Mouse (Mus musculus): ENCODE data around the gene Pmepa1. TPM values are rescaled to one million over a fixed set of nuclear protein-coding genes. Genes with fewer than 3 reads are reported as not detected.
A peak's percentile ranks its signal among the peaks of the same experiment; 100 is the strongest.

Gene Pmepa1
- total RNA-seq, 2 experiments from 2014 or later: 83.1 to 111 TPM

DNA sequence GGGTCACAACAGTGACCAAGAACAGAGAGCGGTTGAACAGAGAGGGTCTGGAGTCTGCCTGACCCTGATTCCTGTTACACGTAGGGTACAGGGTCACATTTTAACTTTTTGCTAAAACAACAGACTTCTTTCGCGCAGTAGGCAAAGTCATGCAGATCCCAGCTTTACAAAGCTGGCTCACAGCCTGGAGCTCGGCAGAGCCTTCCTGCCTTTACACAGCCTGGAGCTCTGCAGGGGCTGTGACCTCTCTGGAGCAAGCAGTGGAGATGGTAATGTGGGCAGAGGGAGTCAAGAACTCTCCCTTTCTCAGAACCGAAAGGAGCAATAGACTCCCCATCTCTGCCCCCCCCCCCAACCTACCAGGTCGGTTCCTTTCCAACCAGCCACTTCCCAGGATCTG is 51.5 kb downstream of the Pmepa1 start:
- no peak for DNase-seq

- no peak for DNase-seq
These were observed 52.2 kb downstream of the Pmepa1 start for GRCm38 (mm10) chr2:173224097-173224496.

DNA sequence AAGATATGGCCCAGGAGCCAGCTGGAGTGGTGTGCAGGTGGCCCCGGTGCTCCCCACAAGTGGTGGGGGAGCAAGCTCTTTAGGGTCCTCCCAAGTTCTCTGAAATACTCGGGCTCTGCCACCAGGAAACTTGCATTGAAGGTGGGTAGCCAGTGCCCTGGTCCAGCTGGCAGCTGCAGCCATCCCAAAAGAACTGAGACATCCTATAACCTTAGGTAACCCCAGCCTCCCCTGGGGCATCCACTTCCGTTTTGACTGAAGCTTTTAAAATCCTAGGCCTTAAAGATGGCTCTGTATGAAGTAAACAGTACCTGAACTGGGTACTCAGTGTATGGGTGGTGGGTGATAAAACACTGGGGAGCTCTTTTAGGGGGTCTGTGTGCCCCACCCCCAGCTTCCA is 52.8 kb downstream of the Pmepa1 start:
- no peak for DNase-seq

- no peak for DNase-seq
These were observed 55.6 kb downstream of the Pmepa1 start for GRCm38 (mm10) chr2:173220754-173221153.

DNA sequence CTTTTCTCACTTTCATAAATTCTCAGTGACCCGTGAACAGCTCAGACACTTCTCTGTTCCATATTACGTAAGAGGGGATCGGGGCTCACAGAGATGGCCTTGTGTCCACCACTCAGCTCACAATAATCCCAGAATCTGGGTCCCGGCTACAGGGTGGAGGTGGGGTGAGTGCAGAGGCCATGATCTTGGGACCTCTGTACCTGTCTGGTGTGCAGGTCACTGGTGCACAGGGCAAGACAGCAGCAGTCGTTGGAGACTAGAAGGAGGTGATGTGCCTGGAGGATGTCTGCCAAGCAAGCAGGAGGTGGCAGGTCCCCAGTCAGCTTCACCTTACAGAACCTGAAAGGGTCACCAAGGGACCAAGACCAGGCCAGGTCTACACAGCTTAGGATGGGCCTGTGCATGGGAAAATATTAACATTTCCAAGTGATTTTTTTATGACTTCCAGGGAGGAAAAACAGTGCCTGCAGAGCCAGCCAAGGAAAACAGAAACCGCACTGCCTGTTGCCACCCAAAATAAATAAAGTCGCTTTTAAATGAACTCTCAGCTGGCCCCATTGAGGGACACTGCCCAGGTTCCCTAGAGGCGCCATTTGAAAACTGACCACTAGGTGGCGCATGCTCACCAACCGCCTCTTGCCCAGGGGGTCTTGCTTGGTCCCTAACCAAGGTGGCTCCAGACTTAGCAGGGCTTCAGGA is 56.9 kb downstream of the Pmepa1 start:
- peak; percentile 58 for DNase-seq

- DNase-seq: no peak
These were observed 57.8 kb downstream of the Pmepa1 start, which contains the start of gene Zbp1 for GRCm38 (mm10) chr2:173218416-173219141. Gene Zbp1 (minus strand): TSS chr2:173218923.

DNA sequence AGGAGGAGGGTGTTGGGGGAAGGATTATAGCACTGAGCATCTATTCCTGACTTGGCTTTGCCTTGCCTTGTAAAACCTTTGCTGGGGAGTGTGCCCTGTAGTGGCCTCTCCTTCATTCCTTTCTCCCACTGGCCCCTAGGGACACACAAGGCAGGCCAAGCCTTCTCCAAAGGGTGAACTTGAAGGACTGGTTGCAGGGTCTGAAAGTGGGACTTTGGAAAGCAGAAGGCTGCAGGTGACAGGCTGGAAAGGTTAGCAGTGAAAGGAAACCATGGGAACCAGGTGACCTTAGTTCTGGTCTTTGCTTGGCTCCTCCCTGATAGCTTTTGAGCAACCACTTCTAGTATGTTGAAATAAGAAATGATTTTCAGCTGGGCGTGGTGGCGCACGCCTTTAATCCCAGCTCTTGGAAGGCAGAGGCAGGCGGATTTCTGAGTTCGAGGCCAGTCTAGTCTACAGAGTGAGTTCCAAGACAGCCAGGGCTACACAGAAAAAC is 58.5 kb downstream of the Pmepa1 start:
- no peak for DNase-seq

DNA sequence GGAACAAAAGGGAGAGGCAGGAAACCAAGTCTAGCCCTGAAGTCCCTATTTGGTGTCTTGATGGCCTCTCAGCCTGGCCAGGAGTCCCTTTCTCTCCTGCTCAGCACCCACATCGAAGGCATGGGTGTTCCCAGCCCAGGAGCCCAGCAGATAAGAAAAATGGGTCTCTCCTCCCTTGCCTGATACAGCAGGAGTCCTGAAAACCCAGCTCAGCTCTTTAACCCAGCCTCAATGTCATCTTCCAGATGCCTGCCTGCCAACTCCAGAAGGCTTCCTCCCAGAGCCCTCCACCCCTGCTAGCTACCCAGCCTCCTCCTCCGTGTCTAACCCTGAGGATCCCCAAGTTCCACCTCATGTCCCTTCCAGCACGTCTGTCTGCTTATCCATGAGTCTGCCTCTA is 59.1 kb downstream of the Pmepa1 start:
- no peak for DNase-seq

DNA sequence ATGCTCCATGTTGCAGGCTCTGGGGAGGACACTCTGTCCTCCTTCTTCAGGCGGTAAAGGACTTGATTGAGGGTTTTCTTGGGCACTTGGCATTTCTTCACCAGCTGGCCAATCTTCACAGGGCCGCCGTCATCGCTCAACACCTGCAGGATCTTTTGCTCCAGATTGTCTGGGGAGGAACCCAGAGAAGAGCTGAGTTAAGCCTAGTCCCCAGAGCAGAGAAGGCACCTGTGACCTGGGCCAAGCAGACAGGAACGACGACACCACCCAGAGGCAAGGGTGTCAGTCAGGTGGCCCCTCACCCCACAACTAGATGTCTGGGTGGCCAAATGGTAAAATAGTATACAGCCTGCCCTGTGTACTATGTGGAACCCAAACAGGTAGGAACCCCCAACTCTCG is 59.5 kb downstream of the Pmepa1 start:
- DNase-seq: no peak

DNA sequence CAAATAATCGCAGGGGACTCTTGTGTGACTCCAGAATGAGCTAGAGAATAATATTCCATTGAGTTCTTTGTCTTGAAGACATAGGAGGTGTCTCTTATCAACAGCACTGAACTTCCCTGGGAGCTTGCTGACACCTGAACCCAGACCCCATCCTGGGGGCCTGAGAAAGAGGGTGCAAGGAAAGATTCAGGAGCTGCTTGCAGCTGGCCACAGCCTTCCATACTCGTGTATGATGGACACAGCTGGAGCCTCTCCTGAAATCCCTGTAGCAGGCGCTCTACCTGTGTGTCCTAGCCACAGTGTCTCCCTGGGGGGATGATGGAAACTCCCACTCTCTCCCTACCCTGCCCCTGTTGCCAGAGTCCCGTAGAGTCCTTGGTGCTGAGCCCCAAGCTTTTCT is 64.1 kb downstream of the Pmepa1 start:
- no peak for DNase-seq

- no peak for DNase-seq
These were observed 67.1 kb downstream of the Pmepa1 start for GRCm38 (mm10) chr2:173209091-173209815.

- no peak for DNase-seq
These were observed 69.3 kb downstream of the Pmepa1 start for GRCm38 (mm10) chr2:173207051-173207450.

DNA sequence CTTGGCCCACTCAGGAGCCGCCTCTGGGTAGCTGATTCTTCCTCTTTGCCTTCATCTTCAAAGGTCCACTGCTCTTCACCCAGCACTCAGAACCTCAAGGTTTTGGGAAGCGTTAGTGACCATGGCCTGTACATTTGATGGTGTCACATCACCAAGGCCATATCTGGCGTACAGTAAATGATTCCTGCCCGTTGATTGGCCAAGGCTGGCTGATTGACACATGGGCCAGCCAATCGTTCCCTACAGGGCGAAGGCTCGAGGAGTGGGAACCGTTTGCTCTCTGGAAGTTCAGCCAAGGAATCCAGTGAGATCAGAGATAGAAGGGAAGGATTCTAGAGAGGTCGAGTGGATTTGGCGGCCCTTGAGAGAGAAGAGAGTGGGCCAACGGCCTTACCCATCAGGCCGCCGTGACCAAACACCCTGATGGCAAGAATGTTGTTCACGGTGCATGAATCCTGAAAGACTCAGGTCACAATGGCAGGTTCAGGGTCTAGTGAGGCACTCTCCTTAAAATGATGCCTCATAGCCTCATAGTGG is 70.7 kb downstream of the Pmepa1 start:
- no peak for DNase-seq

DNA sequence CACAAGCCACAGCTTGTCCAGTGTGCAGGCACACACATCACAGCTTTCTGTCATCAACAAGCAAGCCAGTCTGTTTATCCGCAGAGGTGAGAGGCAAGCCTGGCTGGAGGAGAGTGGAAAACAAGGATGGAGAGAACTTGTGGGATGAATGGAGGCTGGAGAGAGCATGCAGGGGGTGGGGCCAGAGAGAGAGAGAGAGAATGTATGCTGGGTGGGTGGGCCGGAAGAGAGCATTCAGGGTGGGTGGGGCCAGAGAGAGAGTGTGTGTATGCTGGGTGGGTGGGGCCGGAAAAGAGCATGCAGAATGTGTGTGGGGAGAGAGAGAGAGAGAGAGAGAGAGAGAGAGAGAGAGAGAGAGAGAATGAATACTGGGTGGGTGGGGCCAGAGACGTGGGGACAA is 71.7 kb downstream of the Pmepa1 start:
- no peak for DNase-seq

GRCm38 (mm10) chr2:173203726-173204125 is 72.6 kb downstream of the Pmepa1 start:
- no peak for DNase-seq

GRCm38 (mm10) chr2:173202924-173203689 is 73.2 kb downstream of the Pmepa1 start:
- DNase-seq: no peak

GRCm38 (mm10) chr2:173194796-173195195 is 81.5 kb downstream of the Pmepa1 start:
- no peak for DNase-seq

GRCm38 (mm10) chr2:173187182-173187855 is 89.0 kb downstream of the Pmepa1 start:
- DNase-seq: peak; percentile 53

GRCm38 (mm10) chr2:173186047-173186943 is 90.0 kb downstream of the Pmepa1 start:
- DNase-seq: peak; percentile 92

GRCm38 (mm10) chr2:173185282-173185681 is 91.1 kb downstream of the Pmepa1 start:
- DNase-seq: no peak

Data from adrenal gland, postnatal 10 days (tissue).